Mouse (Mus musculus): ENCODE results near the gene Tsn. TPM values are rescaled to one million over a fixed set of nuclear protein-coding genes. Genes with fewer than 3 reads are reported as not detected.

Tsn gene
- polyA plus RNA-seq, 1 experiment from 2014 or later = 117 TPM

DNA sequence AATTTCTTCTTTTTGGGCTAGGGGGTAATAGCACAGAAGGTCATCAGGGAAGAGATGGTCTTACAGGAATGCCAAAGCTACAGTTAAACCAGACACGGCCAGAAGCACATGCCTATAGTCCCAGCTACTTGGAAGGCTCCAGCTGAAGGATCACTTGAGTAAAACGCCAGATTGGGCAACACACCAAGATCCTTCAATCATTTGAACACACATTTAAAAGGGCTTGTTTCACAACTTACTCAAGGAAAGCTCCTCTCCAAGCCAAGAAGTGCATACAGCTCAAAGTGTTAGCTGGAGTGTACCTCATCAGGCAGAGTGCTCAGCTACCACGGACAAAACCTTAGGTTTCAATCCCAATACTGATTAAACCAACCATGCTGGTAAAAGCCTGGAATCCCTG is 14.9 kb downstream of the Tsn start:
- ATAC-seq = no peak
- H3K9me3 ChIP-seq (ENCODE audit: low read length) = no peaks in the 10 kb centered on the region
- no peak for DNase-seq
- no peak overlapping the region for H3K4me2 ChIP-seq (ENCODE audit: low read depth, low read length)
- H3K4me1 ChIP-seq (ENCODE audit: insufficient read depth) = no peaks in the 10 kb centered on the region
- H3K36me3 ChIP-seq (replicated peaks; ENCODE audit: insufficient read depth, low read length) = peaks cover 46% of the 10 kb centered on the region
- no peak for TF ChIP-seq CTCF (IDR thresholded peaks at IDR 0.05; ENCODE audit: low read depth)
- TF ChIP-seq EP300 (IDR thresholded peaks at IDR 0.05; ENCODE audit: low read depth) = no peak
- no peak overlapping the region for H3K27ac ChIP-seq (ENCODE audit: low read depth)
- no peak overlapping the region for H3K9ac ChIP-seq (replicated peaks)
- H3K27me3 ChIP-seq (ENCODE audit: insufficient read depth, low read length) = no peaks in the 10 kb centered on the region
- 75% methylated on average over 3 of the region's 3 CpGs for WGBS (ENCODE audit: insufficient replicate concordance)
- no peak overlapping the region for H3K4me3 ChIP-seq (ENCODE audit: low read depth, low read length)

DNA sequence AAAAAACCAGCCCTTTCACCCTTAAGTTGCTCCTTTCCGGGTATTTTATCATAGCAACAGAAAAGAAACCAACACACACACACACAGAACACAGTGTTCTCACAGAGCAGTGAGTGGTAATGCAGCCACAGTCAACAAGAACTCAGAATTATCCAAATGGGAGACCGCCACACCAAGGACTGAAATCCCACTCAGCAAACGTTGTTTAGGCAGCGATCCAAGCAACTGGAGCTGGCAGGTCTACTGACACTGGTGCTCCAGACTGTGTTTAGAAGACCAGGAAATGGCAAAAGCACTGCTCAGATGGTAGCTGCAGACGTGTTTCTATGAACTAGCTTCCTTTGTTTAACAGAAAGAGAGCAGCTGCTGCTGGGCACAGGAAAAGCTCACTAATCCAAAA is 16.7 kb downstream of the Tsn start:
- 75% methylated on average over 5 of the region's 5 CpGs for WGBS (ENCODE audit: insufficient replicate concordance)
- no peak for ATAC-seq
- Histone ChIP-seq H3K4me2 (ENCODE audit: low read depth, low read length) (no peak overlapping the region), H3K9ac (replicated peaks) (no peak overlapping the region), H3K4me1 (ENCODE audit: insufficient read depth) (no peaks in the 10 kb centered on the region), H3K27ac (ENCODE audit: low read depth) (no peak overlapping the region), H3K27me3 (ENCODE audit: insufficient read depth, low read length) (no peaks in the 10 kb centered on the region), H3K36me3 (replicated peaks; ENCODE audit: insufficient read depth, low read length) (peaks cover 32% of the 10 kb centered on the region), H3K4me3 (ENCODE audit: low read depth, low read length) (no peak overlapping the region), H3K9me3 (ENCODE audit: low read length) (no peaks in the 10 kb centered on the region)
- no peak for TF ChIP-seq CTCF (IDR thresholded peaks at IDR 0.05; ENCODE audit: low read depth)
- TF ChIP-seq EP300 (IDR thresholded peaks at IDR 0.05; ENCODE audit: low read depth) = no peak
- no peak for DNase-seq

DNA sequence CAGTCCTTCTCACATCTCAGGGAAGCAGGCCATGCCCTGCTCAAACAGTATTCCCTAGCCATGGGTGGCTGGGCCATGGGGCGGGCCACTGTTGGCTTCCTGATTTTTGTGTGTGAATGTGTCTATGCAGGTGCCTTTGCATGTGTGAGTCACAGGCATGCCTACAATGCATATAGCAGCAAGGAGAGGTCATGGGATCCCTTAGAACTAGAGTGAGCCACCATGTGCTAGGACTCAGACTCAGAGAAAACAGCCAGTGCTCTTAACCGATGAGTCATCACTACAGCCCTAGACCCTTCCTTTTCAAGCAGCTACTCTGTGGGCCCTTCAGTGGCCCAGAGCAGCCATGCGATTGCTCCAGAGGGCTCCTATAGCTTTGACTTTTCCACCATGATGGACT is 17.3 kb downstream of the Tsn start:
- H3K9ac ChIP-seq (replicated peaks) = no peak overlapping the region
- no peak overlapping the region for H3K27ac ChIP-seq (ENCODE audit: low read depth)
- TF ChIP-seq CTCF (IDR thresholded peaks at IDR 0.05; ENCODE audit: low read depth) = no peak
- TF ChIP-seq EP300 (IDR thresholded peaks at IDR 0.05; ENCODE audit: low read depth) = no peak
- no peaks in the 10 kb centered on the region for H3K27me3 ChIP-seq (ENCODE audit: insufficient read depth, low read length)
- WGBS (ENCODE audit: insufficient replicate concordance) = 88% methylated on average over 3 of the region's 3 CpGs
- no peaks in the 10 kb centered on the region for H3K9me3 ChIP-seq (ENCODE audit: low read length)
- no peak overlapping the region for H3K4me3 ChIP-seq (ENCODE audit: low read depth, low read length)
- DNase-seq (no peak), ATAC-seq (no peak)
- no peak overlapping the region for H3K4me2 ChIP-seq (ENCODE audit: low read depth, low read length)
- H3K4me1 ChIP-seq (ENCODE audit: insufficient read depth) = no peaks in the 10 kb centered on the region
- peaks cover 26% of the 10 kb centered on the region for H3K36me3 ChIP-seq (replicated peaks; ENCODE audit: insufficient read depth, low read length)

DNA sequence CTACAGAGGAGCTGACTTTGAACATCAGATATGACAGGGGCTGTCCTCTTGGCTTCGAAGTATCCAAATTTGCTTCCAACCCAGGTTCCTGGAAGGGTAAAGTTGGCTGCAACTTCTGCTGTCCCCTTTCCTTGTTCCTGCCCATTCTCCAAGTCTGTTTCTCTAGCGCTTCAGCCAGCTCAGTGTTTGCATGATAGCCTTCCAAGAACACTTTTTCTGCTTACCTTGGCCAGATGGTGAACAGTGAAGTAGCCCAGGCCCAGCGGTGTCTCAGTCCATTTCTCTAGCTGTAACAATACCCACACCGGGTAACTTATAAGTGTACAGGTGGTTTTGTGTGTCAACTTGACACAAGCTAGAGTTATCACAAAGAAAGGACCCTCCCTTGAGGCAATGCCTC is 19.2 kb downstream of the Tsn start:
- H3K36me3 ChIP-seq (replicated peaks; ENCODE audit: insufficient read depth, low read length) = peaks cover 9% of the 10 kb centered on the region
- DNase-seq (no peak), ATAC-seq (no peak)
- no peaks in the 10 kb centered on the region for H3K27me3 ChIP-seq (ENCODE audit: insufficient read depth, low read length)
- H3K4me3 ChIP-seq (ENCODE audit: low read depth, low read length) = no peak overlapping the region
- H3K4me2 ChIP-seq (ENCODE audit: low read depth, low read length) = no peak overlapping the region
- H3K9ac ChIP-seq (replicated peaks) = no peak overlapping the region
- no peak overlapping the region for H3K27ac ChIP-seq (ENCODE audit: low read depth)
- no peaks in the 10 kb centered on the region for H3K9me3 ChIP-seq (ENCODE audit: low read length)
- WGBS (ENCODE audit: insufficient replicate concordance) = 78% methylated on average over 4 of the region's 4 CpGs
- no peak for TF ChIP-seq CTCF (IDR thresholded peaks at IDR 0.05; ENCODE audit: low read depth)
- no peak for TF ChIP-seq EP300 (IDR thresholded peaks at IDR 0.05; ENCODE audit: low read depth)
- H3K4me1 ChIP-seq (ENCODE audit: insufficient read depth) = no peaks in the 10 kb centered on the region

DNA sequence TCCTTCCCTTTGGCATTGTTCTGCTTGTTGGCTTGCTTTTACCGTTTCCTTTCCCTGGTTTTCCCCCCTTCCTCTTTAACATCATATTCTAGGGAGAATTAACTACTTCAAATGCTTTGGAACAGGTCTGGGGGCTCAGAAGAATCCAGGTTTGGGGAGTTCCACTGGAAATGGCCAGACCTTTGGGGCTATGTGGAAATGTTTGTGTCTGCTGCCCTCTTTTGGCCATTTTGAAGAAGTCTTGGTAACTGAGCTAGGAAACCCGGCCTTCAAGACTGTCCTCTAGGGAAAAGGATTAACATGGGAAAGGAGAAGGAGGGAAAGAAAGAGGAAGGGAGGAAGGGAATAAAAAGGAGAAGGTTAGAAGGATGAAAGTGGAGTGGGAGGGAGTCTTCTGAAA is 36.4 kb downstream of the Tsn start:
- H3K4me1 ChIP-seq (ENCODE audit: insufficient read depth) = no peaks in the 10 kb centered on the region
- DNase-seq = no peak
- no peak for ATAC-seq
- no peak overlapping the region for H3K4me3 ChIP-seq (ENCODE audit: low read depth, low read length)
- H3K36me3 ChIP-seq (replicated peaks; ENCODE audit: insufficient read depth, low read length) = no peaks in the 10 kb centered on the region
- H3K9me3 ChIP-seq (ENCODE audit: low read length) = no peaks in the 10 kb centered on the region
- no peaks in the 10 kb centered on the region for H3K27me3 ChIP-seq (ENCODE audit: insufficient read depth, low read length)
- no peak overlapping the region for H3K27ac ChIP-seq (ENCODE audit: low read depth)
- TF ChIP-seq CTCF (IDR thresholded peaks at IDR 0.05; ENCODE audit: low read depth) (peak; percentile 53), EP300 (IDR thresholded peaks at IDR 0.05; ENCODE audit: low read depth) (no peak)
- 13% methylated on average over 2 of the region's 2 CpGs for WGBS (ENCODE audit: insufficient replicate concordance)
- no peak overlapping the region for H3K4me2 ChIP-seq (ENCODE audit: low read depth, low read length)
- no peak overlapping the region for H3K9ac ChIP-seq (replicated peaks)

DNA sequence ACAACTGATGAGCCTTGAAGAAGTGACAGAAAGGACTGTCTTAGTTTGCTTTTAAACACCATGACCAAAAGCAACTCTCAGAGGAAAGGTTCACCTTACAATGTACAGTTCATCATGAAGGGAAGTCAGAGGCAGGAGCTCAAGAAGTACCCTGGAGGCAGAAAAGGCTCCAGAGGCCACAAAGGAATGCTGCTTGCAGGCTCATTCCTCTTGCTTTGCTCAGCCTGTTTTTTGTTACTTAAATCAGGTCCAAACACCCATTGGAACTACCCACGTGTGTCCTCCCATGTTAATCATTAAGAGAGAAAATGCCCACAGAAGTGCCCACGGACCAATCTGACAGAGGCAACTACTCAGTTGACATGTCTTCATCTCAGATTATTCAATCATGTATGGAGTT is 59.6 kb downstream of the Tsn start:
- H3K4me1 ChIP-seq (ENCODE audit: insufficient read depth) = no peaks in the 10 kb centered on the region
- no peak overlapping the region for H3K4me2 ChIP-seq (ENCODE audit: low read depth, low read length)
- H3K4me3 ChIP-seq (ENCODE audit: low read depth, low read length) = no peak overlapping the region
- TF ChIP-seq CTCF (IDR thresholded peaks at IDR 0.05; ENCODE audit: low read depth) (no peak), EP300 (IDR thresholded peaks at IDR 0.05; ENCODE audit: low read depth) (no peak)
- no peak overlapping the region for H3K9ac ChIP-seq (replicated peaks)
- no peaks in the 10 kb centered on the region for H3K27me3 ChIP-seq (ENCODE audit: insufficient read depth, low read length)
- H3K9me3 ChIP-seq (ENCODE audit: low read length) = no peaks in the 10 kb centered on the region
- no peak for ATAC-seq
- 30% methylated on average over 2 of the region's 2 CpGs for WGBS (ENCODE audit: insufficient replicate concordance)
- no peak for DNase-seq
- no peaks in the 10 kb centered on the region for H3K36me3 ChIP-seq (replicated peaks; ENCODE audit: insufficient read depth, low read length)
- no peak overlapping the region for H3K27ac ChIP-seq (ENCODE audit: low read depth)

Other genes starting within 250 kb of the Tsn start
- gene Gm29106, start 135.2 kb downstream of the Tsn start, polyA plus RNA-seq (2015; fragmentation: Nextera tagmentation; extraction: Ambion mirVana) = not detected in 2 replicates
- 37.0 and 39.2 TPM in 2 replicates for gene Nifk, start 10.1 kb upstream of the Tsn start, polyA plus RNA-seq (2015; fragmentation: Nextera tagmentation; extraction: Ambion mirVana)
- 5.4 and 6.4 TPM in 2 replicates for gene Clasp1, start 77.3 kb upstream of the Tsn start, polyA plus RNA-seq (2015; fragmentation: Nextera tagmentation; extraction: Ambion mirVana)